Mouse (Mus musculus) liver, embryonic 12.5 days (tissue): Measurements from ENCODE around the gene Mrps31. TPM values are rescaled to one million over a fixed set of nuclear protein-coding genes. Genes with fewer than 3 reads are reported as not detected.

Source experiments
- ATAC-seq: fragments of 200-750 bp; cut with Nextera tagmentation; 2 replicates; pipeline ENCODE4 v1.8.0; 2017; ENCODE audit warnings: moderate number of reproducible peaks, mild to moderate bottlenecking, moderate library complexity
- H3K27ac ChIP-seq: fragments of 300-500 bp; sonication (generic); 2 replicates; pipeline ENCODE4 v1.5.1; 2016; ENCODE audit warnings: mild to moderate bottlenecking
- H3K27me3 ChIP-seq: fragments of 300-500 bp; sonication (generic); replicated peaks from 2 replicates; pipeline ENCODE4 v1.6.1; 2016; ENCODE audit warnings: mild to moderate bottlenecking, moderate library complexity
- H3K36me3 ChIP-seq: fragments of 300-500 bp; sonication (generic); 2 replicates; pipeline ENCODE4 v1.6.1; 2016; ENCODE audit warnings: mild to moderate bottlenecking, moderate library complexity
- H3K4me1 ChIP-seq: fragments of 300-500 bp; sonication (generic); 2 replicates; pipeline ENCODE4 v1.6.1; 2016
- H3K4me2 ChIP-seq: fragments of 300-500 bp; sonication (generic); 2 replicates; pipeline ENCODE4 v1.6.1; 2016; ENCODE audit warnings: mild to moderate bottlenecking, moderate library complexity
- H3K4me3 ChIP-seq: fragments of 300-500 bp; sonication (generic); 2 replicates; pipeline ENCODE4 v1.5.1; 2016; ENCODE audit warnings: mild to moderate bottlenecking, moderate library complexity
- H3K9ac ChIP-seq: fragments of 300-500 bp; sonication (generic); 2 replicates; pipeline ENCODE4 v1.6.1; 2016; ENCODE audit warnings: mild to moderate bottlenecking, moderate library complexity
- H3K9me3 ChIP-seq: fragments of 300-500 bp; sonication (generic); replicated peaks from 2 replicates; pipeline ENCODE4 v1.6.1; 2016; ENCODE audit warnings: mild to moderate bottlenecking, moderate library complexity
- WGBS: fragments of 180-500 bp; shearing (Covaris S2); methylation state at CpG from one replicate; pipeline ENCODE4 v1.1.7; 2016; ENCODE audit not compliant: insufficient replicate concordance; 5-methylcytosine and 5-hydroxymethylcytosine counted together
- polyA plus RNA-seq: library from polyadenylated mRNA; unstranded; fragments of >200 nt; fragmentation: Nextera tagmentation; extraction: Ambion mirVana; gene quantifications from 2 replicates; pipeline ENCODE4 v1.2.1, GENCODE M21; 2016

Mrps31 gene
- polyA plus RNA-seq, 1 experiment from 2014 or later, result 35.1 TPM

GRCm38 (mm10) chr8:22399285-22399880 lies 11.8 kb upstream of the Mrps31 start:
- Histone ChIP-seq H3K27me3 (no peaks in the 10 kb centered on the region; the same call in 1 of the 2 replicates), H3K9me3 (no peaks in the 10 kb centered on the region), H3K27ac (no peak overlapping the region), H3K4me3 (peak overlapping the region; percentile 75), H3K9ac (peak overlapping the region; percentile 72; the same call in 1 of the 2 replicates), H3K4me1 (peaks cover 26% of the 10 kb centered on the region), H3K4me2 (peak overlapping the region; percentile 85), H3K36me3 (peaks cover 10% of the 10 kb centered on the region)
- ATAC-seq, result no peak
- WGBS, result 72% methylated on average over 8 of the region's 8 CpGs

- Histone ChIP-seq H3K36me3 (0 out of 2 replicates have a peak, but pooled peaks cover under 1% of the 10 kb centered on the region), H3K27ac (no peak overlapping the region), H3K27me3 (no peaks in the 10 kb centered on the region; the same call in 1 of the 2 replicates), H3K4me3 (no peak overlapping the region), H3K4me2 (no peak overlapping the region), H3K4me1 (peaks cover 19% of the 10 kb centered on the region), H3K9ac (no peak overlapping the region), H3K9me3 (no peaks in the 10 kb centered on the region)
- no peak for ATAC-seq
- WGBS, result 70% methylated on average over 4 of the region's 4 CpGs
These were observed 10.6 kb upstream of the Mrps31 start for GRCm38 (mm10) chr8:22400593-22400992.

DNA sequence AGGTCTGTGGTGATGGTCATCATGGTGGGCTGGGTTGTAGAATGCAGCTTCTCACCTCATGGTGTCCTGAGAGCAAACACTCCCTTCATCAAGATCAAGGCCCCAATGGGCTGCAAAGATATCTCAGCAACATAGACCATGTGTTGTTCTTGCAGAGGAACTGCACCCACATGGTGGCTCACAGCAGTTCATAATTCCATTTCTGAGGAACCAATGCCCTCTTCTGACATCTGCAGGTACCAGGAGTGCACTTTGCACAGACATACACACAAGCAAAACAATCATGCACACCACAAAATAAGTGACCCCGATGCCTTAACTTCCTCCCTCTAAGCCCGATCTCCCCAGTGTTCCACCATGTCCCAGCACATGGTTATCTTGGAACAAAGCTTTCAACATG lies 7.9 kb upstream of the Mrps31 start:
- H3K27ac ChIP-seq, result no peak overlapping the region
- no peak overlapping the region for H3K4me3 ChIP-seq
- H3K36me3 ChIP-seq, result no peaks in the 10 kb centered on the region
- 74% methylated on average over 2 of the region's 2 CpGs for WGBS
- peaks cover 9% of the 10 kb centered on the region; the same call in 1 of the 2 replicates for H3K4me1 ChIP-seq
- no peaks in the 10 kb centered on the region for H3K9me3 ChIP-seq
- H3K4me2 ChIP-seq, result no peak overlapping the region
- H3K27me3 ChIP-seq, result no peaks in the 10 kb centered on the region; the same call in 1 of the 2 replicates
- no peak overlapping the region for H3K9ac ChIP-seq
- no peak for ATAC-seq

DNA sequence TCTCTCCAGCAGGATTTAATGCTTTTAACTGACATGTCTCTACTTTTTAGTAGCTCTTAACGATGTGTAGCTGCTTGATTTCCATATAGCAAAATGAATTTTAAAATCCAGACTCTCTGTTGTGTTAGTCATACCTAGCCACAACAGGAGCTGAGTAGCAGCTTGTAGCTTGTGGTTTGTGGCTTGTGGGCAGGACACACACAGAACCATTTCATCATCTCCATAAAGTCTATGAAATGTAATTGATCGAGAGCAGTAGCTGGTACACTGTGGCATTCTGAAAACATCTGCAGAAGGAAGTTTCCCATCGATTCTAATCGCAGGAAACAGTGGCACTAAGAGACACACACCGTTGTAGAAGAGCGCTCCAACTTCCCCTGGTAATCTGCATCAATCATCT lies 5.4 kb upstream of the Mrps31 start:
- no peaks in the 10 kb centered on the region for H3K9me3 ChIP-seq
- H3K36me3 ChIP-seq, result no peaks in the 10 kb centered on the region

DNA sequence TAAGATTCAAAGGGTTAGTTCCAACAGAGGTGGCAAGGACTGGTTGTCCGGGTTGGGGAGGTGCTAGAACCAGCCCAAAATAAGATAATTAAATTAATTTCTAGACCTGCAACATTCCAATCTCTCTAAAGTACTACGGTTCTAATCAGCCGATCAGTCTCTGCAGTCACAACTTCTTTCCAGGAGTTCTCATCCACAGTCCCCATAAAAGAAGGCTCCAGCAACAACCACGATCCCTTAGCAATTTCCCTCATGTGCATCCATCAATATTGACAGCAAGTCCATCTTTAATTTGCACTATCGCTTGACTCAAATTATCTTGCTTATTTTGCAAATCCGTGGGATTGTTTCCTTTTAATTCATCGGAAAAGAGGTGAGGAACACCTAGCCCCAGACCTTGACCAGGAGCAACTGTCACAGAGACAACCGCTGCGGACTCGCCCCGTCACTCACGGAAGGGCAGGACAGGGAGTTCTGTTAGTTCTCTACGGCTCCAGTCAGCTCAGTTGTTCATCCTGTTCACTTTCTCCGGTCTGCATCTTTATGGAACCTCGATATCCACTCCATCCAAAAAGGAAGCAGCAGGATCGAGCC lies 376 bp upstream of the Mrps31 start:
- 14% methylated on average over 16 of the region's 16 CpGs for WGBS
- Histone ChIP-seq H3K36me3 (peaks cover 10% of the 10 kb centered on the region), H3K4me2 (peak overlapping the region; percentile 82), H3K9me3 (no peaks in the 10 kb centered on the region), H3K27me3 (no peaks in the 10 kb centered on the region), H3K9ac (peak overlapping the region; percentile 89), H3K27ac (peak overlapping the region; percentile 76; the same call in 1 of the 2 replicates), H3K4me1 (peaks cover 28% of the 10 kb centered on the region), H3K4me3 (peak overlapping the region; percentile 93)
- peak; percentile 70 for ATAC-seq

More for the DNA sequence above, 5.4 kb upstream of the Mrps31 start:
- H3K4me1 ChIP-seq, result peaks cover 5% of the 10 kb centered on the region
- no peaks in the 10 kb centered on the region; the same call in 1 of the 2 replicates for H3K27me3 ChIP-seq
- WGBS, result 26% methylated on average over 6 of the region's 6 CpGs
- H3K27ac ChIP-seq, result no peak overlapping the region
- no peak overlapping the region for H3K4me2 ChIP-seq
- no peak overlapping the region for H3K9ac ChIP-seq
- no peak for ATAC-seq
- no peak overlapping the region for H3K4me3 ChIP-seq

DNA sequence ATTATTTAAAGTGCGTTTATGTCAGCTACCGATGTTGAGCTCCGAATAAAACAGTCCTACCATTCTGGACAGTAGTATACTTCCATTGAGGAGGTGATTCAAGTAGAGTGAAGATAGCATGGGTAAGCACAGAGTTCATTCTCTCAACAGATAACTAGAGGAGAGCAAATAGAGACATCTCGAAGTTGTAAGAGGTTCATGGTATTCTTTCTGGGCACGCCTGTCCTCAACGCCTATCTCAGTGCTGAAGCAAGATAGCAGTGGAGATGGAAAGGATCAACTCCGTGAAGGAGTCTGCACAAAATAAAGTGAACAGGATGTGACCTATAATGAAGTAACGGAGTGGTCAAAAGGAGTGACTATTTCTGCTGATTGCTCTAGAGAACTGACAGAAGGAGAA lies 810 bp downstream of the Mrps31 start:
- Histone ChIP-seq H3K4me1 (peaks cover 28% of the 10 kb centered on the region), H3K9me3 (no peaks in the 10 kb centered on the region), H3K27me3 (no peaks in the 10 kb centered on the region), H3K9ac (peak overlapping the region; percentile 89), H3K4me3 (peak overlapping the region; percentile 93), H3K36me3 (peaks cover 19% of the 10 kb centered on the region), H3K27ac (peak overlapping the region; percentile 76), H3K4me2 (peak overlapping the region; percentile 82)
- ATAC-seq, result peak; percentile 56; the same call in 1 of the 2 replicates
- 9% methylated on average over 8 of the region's 8 CpGs for WGBS

Other genes starting within 250 kb of the Mrps31 start
- gene Nek3, start 244.9 kb upstream of the Mrps31 start, polyA plus RNA-seq, result 1.9 and 2.3 TPM in 2 replicates
- gene Ckap2, start 225.5 kb upstream of the Mrps31 start, polyA plus RNA-seq, result 27.3 and 28.4 TPM in 2 replicates
- 13.4 and 13.9 TPM in 2 replicates for gene Vps36, start 218.6 kb upstream of the Mrps31 start, polyA plus RNA-seq
- gene Thsd1, start 184.0 kb upstream of the Mrps31 start, polyA plus RNA-seq, result 4.2 and 4.5 TPM in 2 replicates
- not detected in 2 replicates for gene Tpte, start 127.9 kb upstream of the Mrps31 start, polyA plus RNA-seq
- 27.4 and 29.2 TPM in 2 replicates for gene Slc25a15, start 12.8 kb upstream of the Mrps31 start, polyA plus RNA-seq